Mouse (Mus musculus) small intestine, adult 2 months (tissue): ENCODE data around the gene Cuedc1.

Source experiments
- CTCF ChIP-seq: fragments of 200-500 bp; IDR thresholded peaks from 2 replicates; pipeline ENCODE4 v1.5.1; 2012; ENCODE audit warnings: low read depth, mild to moderate bottlenecking, control low read depth, inconsistent platforms, low read length, moderate library complexity, mixed read lengths; ENCODE audit not compliant: insufficient replicate concordance, insufficient read length; ENCODE audit errors: extremely low read depth
- POLR2A ChIP-seq: fragments of 200-500 bp; IDR thresholded peaks from 2 replicates; pipeline ENCODE4 v1.6.1; 2012; ENCODE audit warnings: low read depth, mild to moderate bottlenecking, control low read depth, inconsistent platforms, low read length, moderate library complexity

DNA sequence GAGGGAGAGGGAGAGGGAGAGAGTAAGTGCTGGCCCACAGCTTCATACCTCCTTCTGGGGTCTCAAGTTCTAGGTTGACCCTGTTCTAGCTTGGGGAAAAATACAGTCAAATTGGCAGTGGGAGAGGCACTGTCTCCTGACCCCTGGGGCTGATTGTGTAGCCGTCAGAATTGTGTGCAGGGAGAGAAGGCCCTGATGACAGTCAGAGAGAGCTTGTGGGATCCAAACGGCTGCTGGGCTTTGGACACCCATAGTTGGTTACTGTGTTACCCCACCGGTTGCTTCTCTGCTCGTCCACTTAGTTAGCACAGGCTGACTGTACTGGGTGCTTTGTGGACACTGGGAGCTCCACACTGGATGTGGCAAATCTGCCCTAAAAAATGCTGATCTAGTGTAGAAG lies 64.9 kb downstream of the Cuedc1 start:
- TF ChIP-seq POLR2A: no peak
- TF ChIP-seq CTCF: no peak
